In genomic region chr16:5898330-5898729, GRCm38 (mm10) we compare ENCODE assay signal across 13 mouse cellular contexts. TPM values are rescaled to one million over a fixed set of nuclear protein-coding genes. Genes with fewer than 3 reads are reported as not detected.
DNase-seq lines count a peak whose midpoint lies in the region; ATAC-seq and TF ChIP-seq lines count a peak whose summit lies in the region.
"Had no signal": no experiment of that assay in that cellular context is flagged by ENCODE, and none has a peak within 500 bp of the region (broad histone marks: within the 10 kb centered on the region; RNA-seq: fewer than 3 reads in every experiment).

No protein-coding gene starts in this region.

- 40% methylated on average over 2 of the region's 2 CpGs for WGBS in heart, embryonic 10.5 days
- WGBS in lung, embryonic 14.5 days, result 46% methylated on average over 2 of the region's 2 CpGs

- H3K9ac ChIP-seq in lung, embryonic 14.5 days, result no peak overlapping the region
- H3K9ac ChIP-seq: limb, embryonic 15.5 days had no signal

- ATAC-seq in lung, embryonic 14.5 days (ENCODE audit: insufficient read depth), result no peak
- no peak for ATAC-seq in erythroblast, adult 5-6 weeks (replicated peaks; ENCODE audit: low FRiP score, poor library complexity, severe bottlenecking)

- no peaks in the 10 kb centered on the region for H3K27me3 ChIP-seq in heart, embryonic 10.5 days (ENCODE audit: insufficient read depth, poor library complexity, severe bottlenecking)
- H3K27me3 ChIP-seq in lung, embryonic 14.5 days (ENCODE audit: insufficient read depth, low read length), result no peaks in the 10 kb centered on the region
- H3K27me3 ChIP-seq: limb, embryonic 15.5 days had no signal

- TF ChIP-seq CTCF in lung, embryonic 14.5 days (IDR thresholded peaks at IDR 0.05; ENCODE audit: low read depth), result peak; percentile 34; the same call in 1 of the 2 replicates

- DNase-seq in heart, postnatal 4 days, result peak; percentile 7
- DNase-seq in heart, embryonic 10.5 days (ENCODE audit: low spot score), result no peak
- peak; percentile 35 for DNase-seq in lung, embryonic 14.5 days
- no peak for DNase-seq in lung, adult 18-20 months
- DNase-seq in adrenal gland, postnatal 25 days, result peak; percentile 14
- DNase-seq in kidney, postnatal 10 days, result peak; percentile 48
- DNase-seq: cerebellum, adult 9-10 months; gastrocnemius, postnatal 36 days had no signal

- H3K27ac ChIP-seq in heart, embryonic 10.5 days, result no peak overlapping the region
- H3K27ac ChIP-seq in lung, embryonic 14.5 days (ENCODE audit: low read depth), result no peak overlapping the region
- H3K27ac ChIP-seq: limb, embryonic 15.5 days had no signal

- no peak overlapping the region for H3K4me2 ChIP-seq in lung, embryonic 14.5 days
- H3K4me2 ChIP-seq: limb, embryonic 15.5 days had no signal

- no peaks in the 10 kb centered on the region for H3K36me3 ChIP-seq in heart, embryonic 10.5 days
- no peaks in the 10 kb centered on the region for H3K36me3 ChIP-seq in lung, embryonic 14.5 days (ENCODE audit: insufficient read depth)
- H3K36me3 ChIP-seq: limb, embryonic 15.5 days had no signal

- H3K4me1 ChIP-seq in heart, embryonic 10.5 days, result no peaks in the 10 kb centered on the region
- H3K4me1 ChIP-seq in lung, embryonic 14.5 days (ENCODE audit: insufficient read depth), result no peaks in the 10 kb centered on the region
- H3K4me1 ChIP-seq: limb, embryonic 15.5 days had no signal

- H3K4me3 ChIP-seq in heart, embryonic 10.5 days, result no peak overlapping the region
- no peak overlapping the region for H3K4me3 ChIP-seq in lung, embryonic 14.5 days (ENCODE audit: low read depth, low read length)
- H3K4me3 ChIP-seq: limb, embryonic 15.5 days had no signal

- H3K9me3 ChIP-seq in heart, embryonic 10.5 days, result no peaks in the 10 kb centered on the region
- H3K9me3 ChIP-seq in lung, embryonic 14.5 days (ENCODE audit: low read depth, low read length), result no peaks in the 10 kb centered on the region
- H3K9me3 ChIP-seq: limb, embryonic 15.5 days had no signal

RNA-seq across cellular contexts. Expression of gene Rbfox1, which starts 13.2 kb away (rescaled TPM):
- 10 to 100 TPM; 22.3 to 24.5 TPM for total RNA-seq in heart, postnatal 4 days (2021)
- polyA plus RNA-seq in heart, embryonic 10.5 days (2016; fragmentation: Nextera tagmentation; extraction: Ambion mirVana), result 2.5 and 2.8 TPM in 2 replicates
- 0.57 and 0.83 TPM in 2 replicates for polyA plus RNA-seq in lung, embryonic 14.5 days (2014; fragmentation: Nextera tagmentation; extraction: Ambion mirVana)
- 0.71 and 1.7 TPM in 2 replicates for total RNA-seq in adrenal gland, postnatal 25 days (2021)
- not detected in 2 replicates for total RNA-seq in erythroblast, adult 5-6 weeks (2015; ENCODE audit: low replicate concordance)
- not detected in 2 replicates for total RNA-seq in erythroblast, adult 5-6 weeks (2017; ENCODE audit: low replicate concordance)
- total RNA-seq: hematopoietic stem cell, adult 5-6 weeks; megakaryocyte-erythroid progenitor cell, adult 5-6 weeks; neutrophil, adult 5-6 weeks had no signal

Comparison
In these comparisons a context has a peak if more than half of its experiments do, and no peak if none do; other contexts are left out.
1. DNase-seq: peak in heart, postnatal 4 days (single experiment), lung, embryonic 14.5 days (single experiment), adrenal gland, postnatal 25 days (single experiment) and kidney, postnatal 10 days (single experiment); none in heart, embryonic 10.5 days (single experiment) and lung, adult 18-20 months (0 of 2).